Comparison of ENCODE assay signal across 24 mouse cellular contexts in genomic region chr1:182399908-182400307, GRCm38 (mm10). TPM values are rescaled to one million over a fixed set of nuclear protein-coding genes. Genes with fewer than 3 reads are reported as not detected.
DNase-seq lines count a peak whose midpoint lies in the region; ATAC-seq and TF ChIP-seq lines count a peak whose summit lies in the region.
"Had no signal": no experiment of that assay in that cellular context is flagged by ENCODE, and none has a peak within 500 bp of the region (broad histone marks: within the 10 kb centered on the region; RNA-seq: fewer than 3 reads in every experiment).

No protein-coding gene starts in this region.

- no peak for DNase-seq in heart, postnatal 10 days
- DNase-seq in lung, adult 18-20 months = no peak
- no peak for DNase-seq in stomach, postnatal 0 days (ENCODE audit: low spot score)
- DNase-seq in spleen, adult 12 weeks (ENCODE audit: low spot score) = no peak
- DNase-seq: adrenal gland, adult 8-10 months; adrenal gland, postnatal 25 days; cerebellum, adult 11-12 months; cerebellum, adult 8-10 months; cerebellum, postnatal 10 days; cerebellum, postnatal 36 days; embryo, embryonic 11 days; gastrocnemius, postnatal 25 days; heart, adult 18-20 months had no signal

- H3K4me1 ChIP-seq in heart, embryonic 13.5 days = peaks cover 31% of the 10 kb centered on the region
- H3K4me1 ChIP-seq in lung, embryonic 15.5 days = peaks cover 37% of the 10 kb centered on the region
- peaks cover 15% of the 10 kb centered on the region for H3K4me1 ChIP-seq in stomach, embryonic 15.5 days
- 0 out of 2 replicates have a peak, but pooled peaks cover 2% of the 10 kb centered on the region for H3K4me1 ChIP-seq in stomach, postnatal 0 days (replicated peaks; ENCODE audit: control insufficient read depth, insufficient read depth)
- H3K4me1 ChIP-seq: forebrain, embryonic 12.5 days; forebrain, embryonic 15.5 days; hindbrain, embryonic 12.5 days had no signal

- no peak for TF ChIP-seq EP300 in stomach, postnatal 0 days (optimal IDR thresholded peaks at IDR 0.05)

- H3K9ac ChIP-seq in heart, embryonic 13.5 days = no peak overlapping the region
- no peak overlapping the region for H3K9ac ChIP-seq in lung, embryonic 15.5 days
- H3K9ac ChIP-seq in stomach, embryonic 15.5 days = no peak overlapping the region
- no peak overlapping the region for H3K9ac ChIP-seq in stomach, postnatal 0 days (ENCODE audit: low read length)
- H3K9ac ChIP-seq: embryonic facial prominence, embryonic 13.5 days; forebrain, embryonic 12.5 days; forebrain, embryonic 15.5 days; heart, embryonic 12.5 days; hindbrain, embryonic 12.5 days had no signal

- WGBS in heart, embryonic 13.5 days = 66% methylated on average over 3 of the region's 3 CpGs
- WGBS in lung, embryonic 15.5 days = 56% methylated on average over 3 of the region's 3 CpGs
- WGBS in stomach, embryonic 15.5 days = 71% methylated on average over 3 of the region's 3 CpGs
- WGBS in stomach, postnatal 0 days = 61% methylated on average over 3 of the region's 3 CpGs

- no peak for TF ChIP-seq CTCF in stomach, postnatal 0 days (IDR thresholded peaks at IDR 0.05; ENCODE audit: low read depth)

- no peak overlapping the region for H3K4me3 ChIP-seq in heart, embryonic 13.5 days
- no peak overlapping the region for H3K4me3 ChIP-seq in lung, embryonic 15.5 days
- no peak overlapping the region for H3K4me3 ChIP-seq in stomach, embryonic 15.5 days (replicated peaks)
- H3K4me3 ChIP-seq in stomach, postnatal 0 days (ENCODE audit: low read depth, low read length) = no peak overlapping the region
- H3K4me3 ChIP-seq: embryonic facial prominence, embryonic 10.5 days; embryonic facial prominence, embryonic 13.5 days; erythroblast, embryonic 14.5 days; forebrain, embryonic 12.5 days; forebrain, embryonic 15.5 days; heart, embryonic 12.5 days; hindbrain, embryonic 12.5 days had no signal

- H3K27me3 ChIP-seq in heart, embryonic 13.5 days (replicated peaks) = no peaks in the 10 kb centered on the region
- H3K27me3 ChIP-seq in lung, embryonic 15.5 days = no peaks in the 10 kb centered on the region
- H3K27me3 ChIP-seq in stomach, embryonic 15.5 days (replicated peaks) = no peaks in the 10 kb centered on the region
- no peaks in the 10 kb centered on the region for H3K27me3 ChIP-seq in stomach, postnatal 0 days (ENCODE audit: control insufficient read depth, insufficient read depth, low read length)
- H3K27me3 ChIP-seq: embryonic facial prominence, embryonic 13.5 days; forebrain, embryonic 12.5 days; forebrain, embryonic 15.5 days; heart, embryonic 12.5 days; hindbrain, embryonic 12.5 days had no signal

- no peaks in the 10 kb centered on the region for H3K36me3 ChIP-seq in heart, embryonic 13.5 days
- H3K36me3 ChIP-seq in lung, embryonic 15.5 days = no peaks in the 10 kb centered on the region
- H3K36me3 ChIP-seq in stomach, embryonic 15.5 days = no peaks in the 10 kb centered on the region
- no peaks in the 10 kb centered on the region for H3K36me3 ChIP-seq in stomach, postnatal 0 days (ENCODE audit: control insufficient read depth, insufficient read depth, low read length)
- H3K36me3 ChIP-seq: embryonic facial prominence, embryonic 10.5 days; embryonic facial prominence, embryonic 13.5 days; forebrain, embryonic 12.5 days; forebrain, embryonic 15.5 days; heart, embryonic 12.5 days; hindbrain, embryonic 12.5 days had no signal

- intact Hi-C loops in heart, postnatal 10 days (cut with DNase I) = no loop called here

- no peak for ATAC-seq in heart, embryonic 13.5 days (ENCODE audit: extremely low read depth, insufficient number of reproducible peaks, low FRiP score, low TSS enrichment)
- ATAC-seq in lung, embryonic 15.5 days (ENCODE audit: borderline replicate concordance, extremely low read depth, low FRiP score, low TSS enrichment) = no peak
- ATAC-seq in stomach, embryonic 15.5 days (ENCODE audit: insufficient read depth, low FRiP score, low read depth) = no peak
- no peak for ATAC-seq in stomach, postnatal 0 days (ENCODE audit: low FRiP score, low TSS enrichment)
- ATAC-seq: activated CD4-positive, CD25-positive, alpha-beta regulatory T cell, adult 4 months; forebrain, embryonic 15.5 days had no signal

- no peaks in the 10 kb centered on the region for H3K9me3 ChIP-seq in heart, embryonic 13.5 days
- no peaks in the 10 kb centered on the region for H3K9me3 ChIP-seq in lung, embryonic 15.5 days
- no peaks in the 10 kb centered on the region for H3K9me3 ChIP-seq in stomach, embryonic 15.5 days
- no peaks in the 10 kb centered on the region for H3K9me3 ChIP-seq in stomach, postnatal 0 days (ENCODE audit: control insufficient read depth, low read length)
- H3K9me3 ChIP-seq: embryonic facial prominence, embryonic 10.5 days; embryonic facial prominence, embryonic 13.5 days; forebrain, embryonic 12.5 days; forebrain, embryonic 15.5 days; heart, embryonic 12.5 days; hindbrain, embryonic 12.5 days had no signal

- H3K27ac ChIP-seq in heart, embryonic 13.5 days (replicated peaks) = 0 out of 2 replicates have a peak overlapping the region, but pooled peaks have one; percentile 13
- H3K27ac ChIP-seq in lung, embryonic 15.5 days = peak overlapping the region; percentile 91
- peak overlapping the region; percentile 74; the same call in 1 of the 2 replicates for H3K27ac ChIP-seq in stomach, embryonic 15.5 days
- no peak overlapping the region; the same call in 1 of the 2 replicates for H3K27ac ChIP-seq in stomach, postnatal 0 days (replicated peaks)
- H3K27ac ChIP-seq: embryonic facial prominence, embryonic 10.5 days; embryonic facial prominence, embryonic 13.5 days; forebrain, embryonic 12.5 days; forebrain, embryonic 15.5 days; hindbrain, embryonic 12.5 days had no signal

- no peak overlapping the region for H3K4me2 ChIP-seq in heart, embryonic 13.5 days
- no peak overlapping the region for H3K4me2 ChIP-seq in lung, embryonic 15.5 days
- no peak overlapping the region for H3K4me2 ChIP-seq in stomach, embryonic 15.5 days
- H3K4me2 ChIP-seq in stomach, postnatal 0 days (replicated peaks; ENCODE audit: low read depth) = no peak overlapping the region
- H3K4me2 ChIP-seq: embryonic facial prominence, embryonic 13.5 days; forebrain, embryonic 12.5 days; forebrain, embryonic 15.5 days; heart, embryonic 12.5 days; hindbrain, embryonic 12.5 days had no signal

RNA-seq across cellular contexts. Expression of gene Trp53bp2, which starts 9.1 kb away (rescaled TPM):
- polyA plus RNA-seq in heart, embryonic 13.5 days (2015; fragmentation: Nextera tagmentation; extraction: Ambion mirVana) = 12.2 and 12.7 TPM in 2 replicates
- total RNA-seq in heart, postnatal 10 days (2021) = 10 to 100 TPM; 17.2 to 20.3 TPM
- polyA plus RNA-seq in lung, embryonic 15.5 days (2015; fragmentation: Nextera tagmentation; extraction: Ambion mirVana) = 21.2 and 22.1 TPM in 2 replicates
- 19.9 and 23.1 TPM in 2 replicates for polyA plus RNA-seq in stomach, embryonic 15.5 days (2015; fragmentation: Nextera tagmentation; extraction: Ambion mirVana)
- polyA plus RNA-seq in stomach, postnatal 0 days (2015; fragmentation: Nextera tagmentation; extraction: Ambion mirVana) = 9.5 and 10.3 TPM in 2 replicates

RNA-seq across cellular contexts. Expression of gene Fbxo28, which starts 58.5 kb away (rescaled TPM):
- polyA plus RNA-seq in heart, embryonic 13.5 days (2015; fragmentation: Nextera tagmentation; extraction: Ambion mirVana) = 11.1 and 12.1 TPM in 2 replicates
- total RNA-seq in heart, postnatal 10 days (2021) = 10 to 100 TPM; 23.5 to 26.1 TPM
- polyA plus RNA-seq in lung, embryonic 15.5 days (2015; fragmentation: Nextera tagmentation; extraction: Ambion mirVana) = 19.2 and 22.3 TPM in 2 replicates
- polyA plus RNA-seq in stomach, embryonic 15.5 days (2015; fragmentation: Nextera tagmentation; extraction: Ambion mirVana) = 15.3 and 15.9 TPM in 2 replicates
- polyA plus RNA-seq in stomach, postnatal 0 days (2015; fragmentation: Nextera tagmentation; extraction: Ambion mirVana) = 12.6 and 13.6 TPM in 2 replicates
